Mouse (Mus musculus): ENCODE measurements at regions not wholly inside any gene's neighbourhood (a gene's known extent, or its start where the extent isn't known, plus 50 kb on each side); places are given as distances from the start of the nearest gene placed in this dataset.
A peak's percentile ranks its signal among the peaks of the same experiment; 100 is the strongest.
"Not testable (repeated sequence)": the region's sequence is repeated elsewhere in the genome, so short reads cannot be mapped to it uniquely, and the experiment has no call there.

DNA sequence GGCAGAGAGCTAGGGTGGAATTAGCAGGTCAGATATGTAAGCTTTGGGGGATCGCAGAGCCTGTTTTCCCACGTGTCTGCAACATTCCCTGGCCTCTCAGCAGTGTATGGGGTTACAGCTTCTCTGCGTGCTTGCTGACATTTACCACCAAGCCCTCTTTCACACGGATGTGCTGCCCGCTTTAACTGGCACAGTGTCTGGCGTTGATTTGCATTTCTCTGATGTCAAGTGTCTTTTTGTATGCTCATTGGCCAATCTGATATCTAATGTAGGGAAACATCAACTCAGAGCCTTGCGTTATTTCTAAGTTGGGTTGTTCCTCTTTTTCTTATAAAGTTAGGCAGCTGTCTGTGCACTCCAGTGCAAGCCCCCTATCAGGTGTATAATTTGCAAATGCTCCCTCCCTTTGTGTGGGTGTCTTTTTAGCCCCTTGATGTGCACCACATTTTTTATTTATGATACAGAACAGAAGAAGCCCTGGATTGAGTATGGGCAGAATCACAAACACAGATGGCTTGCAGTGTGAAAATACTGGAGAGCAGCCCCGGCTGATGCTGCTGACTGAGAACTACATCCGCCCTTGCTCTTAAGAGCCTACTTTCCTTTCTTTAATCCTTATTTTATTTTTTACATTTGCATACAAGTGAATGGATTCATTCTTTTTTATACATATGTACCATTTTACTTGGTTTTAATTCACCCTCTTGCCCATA lies 93.4 kb upstream of the Btbd11 start:
- H3K36me3 ChIP-seq (ENCODE audit: control insufficient read depth, insufficient read depth, low read length) = no peaks in the 10 kb centered on the region
- H3K4me3 ChIP-seq (ENCODE audit: low read length) = no peak overlapping the region
- H3K4me1 ChIP-seq (ENCODE audit: control insufficient read depth, insufficient read depth, low read length) = no peaks in the 10 kb centered on the region
- WGBS = 64% methylated on average over 9 of the region's 9 CpGs
- H3K9ac ChIP-seq (ENCODE audit: low read depth, low read length) = no peak overlapping the region
- H3K4me2 ChIP-seq (ENCODE audit: low read depth, low read length) = no peak overlapping the region
- ATAC-seq = no peak
- H3K9me3 ChIP-seq (ENCODE audit: control insufficient read depth, low read length) = no peaks in the 10 kb centered on the region
- no peaks in the 10 kb centered on the region for H3K27me3 ChIP-seq (replicated peaks; ENCODE audit: control insufficient read depth, insufficient read depth, low read length)
- H3K27ac ChIP-seq (ENCODE audit: low read length) = no peak overlapping the region

GRCm38 (mm10) chr10:85295133-85295887 lies 91.3 kb upstream of the Btbd11 start:
- no peak overlapping the region for H3K9ac ChIP-seq (ENCODE audit: low read depth, low read length)
- ATAC-seq = no peak
- H3K9me3 ChIP-seq (ENCODE audit: control insufficient read depth, low read length) = no peaks in the 10 kb centered on the region
- no peak overlapping the region for H3K4me2 ChIP-seq (ENCODE audit: low read depth, low read length)
- H3K27me3 ChIP-seq (replicated peaks; ENCODE audit: control insufficient read depth, insufficient read depth, low read length) = no peaks in the 10 kb centered on the region
- H3K4me3 ChIP-seq (ENCODE audit: low read length) = no peak overlapping the region
- H3K27ac ChIP-seq (ENCODE audit: low read length) = no peak overlapping the region
- H3K36me3 ChIP-seq (ENCODE audit: control insufficient read depth, insufficient read depth, low read length) = no peaks in the 10 kb centered on the region
- WGBS = 75% methylated on average over 5 of the region's 5 CpGs
- H3K4me1 ChIP-seq (ENCODE audit: control insufficient read depth, insufficient read depth, low read length) = no peaks in the 10 kb centered on the region

DNA sequence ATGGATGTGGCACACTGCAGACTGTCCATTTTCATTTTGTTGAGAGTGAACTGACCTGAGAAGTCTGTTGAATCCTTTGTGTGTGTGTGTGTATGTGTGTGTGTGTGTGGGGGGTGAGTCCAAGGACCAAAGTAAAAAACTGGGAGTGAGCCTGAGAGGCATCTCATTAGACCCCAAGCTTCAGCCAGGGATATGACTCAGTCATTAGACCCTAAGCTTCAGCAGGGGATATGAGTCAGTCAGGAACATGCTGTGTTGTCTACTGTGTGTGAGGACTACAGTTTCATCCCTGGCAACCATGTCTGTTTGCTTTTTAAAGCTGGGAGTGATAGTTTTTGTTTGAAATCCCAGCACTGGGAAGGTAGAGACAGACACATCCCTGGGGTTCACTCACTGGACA lies 74.8 kb upstream of the Btbd11 start:
- no peak overlapping the region for H3K27ac ChIP-seq (ENCODE audit: low read length)
- H3K27me3 ChIP-seq (replicated peaks; ENCODE audit: control insufficient read depth, insufficient read depth, low read length) = no peaks in the 10 kb centered on the region
- H3K4me2 ChIP-seq (ENCODE audit: low read depth, low read length) = no peak overlapping the region
- H3K4me1 ChIP-seq (ENCODE audit: control insufficient read depth, insufficient read depth, low read length) = no peaks in the 10 kb centered on the region
- H3K36me3 ChIP-seq (ENCODE audit: control insufficient read depth, insufficient read depth, low read length) = no peaks in the 10 kb centered on the region
- ATAC-seq = no peak
- no peaks in the 10 kb centered on the region for H3K9me3 ChIP-seq (ENCODE audit: control insufficient read depth, low read length)
- no peak overlapping the region for H3K9ac ChIP-seq (ENCODE audit: low read depth, low read length)
- H3K4me3 ChIP-seq (ENCODE audit: low read length) = no peak overlapping the region

DNA sequence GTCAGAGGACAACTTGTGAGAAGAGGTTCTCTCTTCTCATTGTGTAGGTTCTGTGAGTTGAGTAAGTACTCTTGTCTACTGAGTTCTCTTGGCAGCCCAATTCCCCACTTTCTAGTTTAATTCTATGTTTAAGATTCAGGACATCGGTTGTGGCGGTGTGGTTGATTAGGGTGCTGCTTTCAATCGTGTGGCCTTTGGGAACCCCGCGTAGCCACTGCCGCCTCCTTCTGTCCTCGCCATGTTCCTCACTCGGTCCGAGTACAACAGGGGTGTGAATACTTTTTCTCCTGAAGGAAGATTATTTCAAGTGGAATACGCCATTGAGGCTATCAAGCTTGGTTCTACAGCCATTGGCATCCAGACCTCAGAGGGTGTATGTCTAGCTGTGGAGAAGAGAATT lies 73.3 kb upstream of the Btbd11 start:
- H3K36me3 ChIP-seq (ENCODE audit: control insufficient read depth, insufficient read depth, low read length); H3K9ac ChIP-seq (ENCODE audit: low read depth, low read length); H3K4me2 ChIP-seq (ENCODE audit: low read depth, low read length); H3K9me3 ChIP-seq (ENCODE audit: control insufficient read depth, low read length); H3K4me3 ChIP-seq (ENCODE audit: low read length); H3K4me1 ChIP-seq (ENCODE audit: control insufficient read depth, insufficient read depth, low read length); H3K27ac ChIP-seq (ENCODE audit: low read length); H3K27me3 ChIP-seq (replicated peaks; ENCODE audit: control insufficient read depth, insufficient read depth, low read length); ATAC-seq: not testable (repeated sequence)
- 93% methylated on average over 10 of the region's 10 CpGs for WGBS

GRCm38 (mm10) chr10:85320971-85321370 lies 65.6 kb upstream of the Btbd11 start:
- Histone ChIP-seq H3K36me3 (ENCODE audit: control insufficient read depth, insufficient read depth, low read length) (no peaks in the 10 kb centered on the region), H3K9me3 (ENCODE audit: control insufficient read depth, low read length) (no peaks in the 10 kb centered on the region), H3K9ac (ENCODE audit: low read depth, low read length) (no peak overlapping the region), H3K4me1 (ENCODE audit: control insufficient read depth, insufficient read depth, low read length) (no peaks in the 10 kb centered on the region), H3K4me3 (ENCODE audit: low read length) (no peak overlapping the region), H3K4me2 (ENCODE audit: low read depth, low read length) (no peak overlapping the region), H3K27me3 (replicated peaks; ENCODE audit: control insufficient read depth, insufficient read depth, low read length) (no peaks in the 10 kb centered on the region), H3K27ac (ENCODE audit: low read length) (no peak overlapping the region)
- ATAC-seq = no peak
- WGBS = 55% methylated on average over 1 of the region's 1 CpGs

GRCm38 (mm10) chr10:85322280-85322679 lies 64.3 kb upstream of the Btbd11 start:
- Histone ChIP-seq H3K9me3 (ENCODE audit: control insufficient read depth, low read length) (no peaks in the 10 kb centered on the region), H3K4me1 (ENCODE audit: control insufficient read depth, insufficient read depth, low read length) (no peaks in the 10 kb centered on the region), H3K27me3 (replicated peaks; ENCODE audit: control insufficient read depth, insufficient read depth, low read length) (no peaks in the 10 kb centered on the region), H3K4me3 (ENCODE audit: low read length) (no peak overlapping the region), H3K4me2 (ENCODE audit: low read depth, low read length) (no peak overlapping the region), H3K27ac (ENCODE audit: low read length) (no peak overlapping the region), H3K36me3 (ENCODE audit: control insufficient read depth, insufficient read depth, low read length) (no peaks in the 10 kb centered on the region), H3K9ac (ENCODE audit: low read depth, low read length) (no peak overlapping the region)
- WGBS = 80% methylated on average over 3 of the region's 3 CpGs
- ATAC-seq = no peak

DNA sequence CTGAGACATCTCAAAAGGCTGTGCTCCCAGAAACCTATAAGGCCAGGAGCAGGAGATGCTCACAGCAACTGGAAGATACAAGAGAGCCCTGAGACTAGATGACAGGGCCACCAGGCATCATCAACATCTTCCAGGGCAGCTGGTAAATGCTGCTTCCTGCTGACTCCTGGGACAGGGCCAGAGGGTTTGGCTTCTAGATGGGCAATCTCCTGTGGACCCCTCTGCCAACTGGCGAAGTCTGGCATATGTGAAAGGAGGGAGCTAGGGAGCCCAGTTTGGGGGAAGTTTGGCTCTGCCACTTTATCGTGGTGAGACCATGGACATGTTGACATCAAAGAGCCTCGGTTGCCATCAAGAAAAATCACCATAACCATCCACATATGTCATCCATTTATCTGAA lies 57.2 kb upstream of the Btbd11 start:
- no peak overlapping the region for H3K4me2 ChIP-seq (ENCODE audit: low read depth, low read length)
- ATAC-seq = no peak
- H3K4me1 ChIP-seq (ENCODE audit: control insufficient read depth, insufficient read depth, low read length) = no peaks in the 10 kb centered on the region
- no peaks in the 10 kb centered on the region for H3K9me3 ChIP-seq (ENCODE audit: control insufficient read depth, low read length)
- no peak overlapping the region for H3K4me3 ChIP-seq (ENCODE audit: low read length)
- no peaks in the 10 kb centered on the region for H3K27me3 ChIP-seq (replicated peaks; ENCODE audit: control insufficient read depth, insufficient read depth, low read length)
- no peak overlapping the region for H3K9ac ChIP-seq (ENCODE audit: low read depth, low read length)
- no peak overlapping the region for H3K27ac ChIP-seq (ENCODE audit: low read length)
- H3K36me3 ChIP-seq (ENCODE audit: control insufficient read depth, insufficient read depth, low read length) = no peaks in the 10 kb centered on the region
- 94% methylated on average over 3 of the region's 3 CpGs for WGBS

- Histone ChIP-seq H3K4me3 (ENCODE audit: low read length) (peak overlapping the region; percentile 15; the same call in 1 of the 2 replicates), H3K9me3 (ENCODE audit: control insufficient read depth, low read length) (no peaks in the 10 kb centered on the region), H3K27ac (ENCODE audit: low read length) (no peak overlapping the region), H3K27me3 (replicated peaks; ENCODE audit: control insufficient read depth, insufficient read depth, low read length) (no peaks in the 10 kb centered on the region), H3K9ac (ENCODE audit: low read depth, low read length) (no peak overlapping the region), H3K4me1 (ENCODE audit: control insufficient read depth, insufficient read depth, low read length) (no peaks in the 10 kb centered on the region), H3K36me3 (ENCODE audit: control insufficient read depth, insufficient read depth, low read length) (no peaks in the 10 kb centered on the region), H3K4me2 (ENCODE audit: low read depth, low read length) (peak overlapping the region; percentile 9)
- ATAC-seq = peak; percentile 50
- 13% methylated on average over 13 of the region's 13 CpGs for WGBS
Measured at GRCm38 (mm10) chr10:85330938-85331691, 55.5 kb upstream of the Btbd11 start.

Measured in intestine, embryonic 16.5 days (tissue).